Mouse (Mus musculus) heart, adult 2 months (tissue): ENCODE results near the gene Slc36a2. TPM values are rescaled to one million over a fixed set of nuclear protein-coding genes. Genes with fewer than 3 reads are reported as not detected.

Experiments
- DNase-seq, 2 experiments: peaks; one replicate each; pipeline ENCODE4 v3.0.0; 2021
- H3K27ac ChIP-seq: fragments of 200-600 bp; 2 replicates; pipeline ENCODE4 v1.8.1; 2022
- H3K27me3 ChIP-seq: fragments of 200-500 bp; 2 replicates; pipeline ENCODE4 v1.6.1; 2012; ENCODE audit warnings: mild to moderate bottlenecking, low read length, inconsistent platforms, mixed read lengths; ENCODE audit not compliant: control insufficient read depth, insufficient read depth
- H3K36me3 ChIP-seq: fragments of 200-500 bp; 2 replicates; pipeline ENCODE4 v1.6.1; 2012; ENCODE audit warnings: low read length, inconsistent platforms; ENCODE audit not compliant: control insufficient read depth, insufficient read depth
- H3K4me1 ChIP-seq: fragments of 200-500 bp; 2 replicates; pipeline ENCODE4 v1.6.1; 2011; ENCODE audit warnings: low read length; ENCODE audit not compliant: control insufficient read depth, insufficient read depth
- H3K4me3 ChIP-seq: fragments of 200-600 bp; 2 replicates; pipeline ENCODE4 v1.8.1; 2022
- H3K79me2 ChIP-seq: fragments of 200-500 bp; replicated peaks from 2 replicates; pipeline ENCODE4 v1.6.1; 2012; ENCODE audit warnings: mild to moderate bottlenecking, inconsistent platforms, low read length, moderate library complexity, mixed read lengths; ENCODE audit not compliant: control insufficient read depth, insufficient read depth
- H3K9ac ChIP-seq: fragments of 200-500 bp; 2 replicates; pipeline ENCODE4 v1.6.1; 2012; ENCODE audit warnings: low read depth, mild to moderate bottlenecking, control low read depth, inconsistent platforms, low read length, mixed read lengths
- CTCF ChIP-seq: fragments of 200-600 bp; IDR thresholded peaks from 2 replicates; pipeline ENCODE4 v1.8.1; 2022; ENCODE audit warnings: antibody characterized with exemption, mild to moderate bottlenecking, moderate library complexity
- EP300 ChIP-seq: fragments of 200-500 bp; IDR thresholded peaks from 2 replicates; pipeline ENCODE4 v1.6.1; 2011; ENCODE audit warnings: low read depth, low read length, control low read depth; ENCODE audit not compliant: insufficient read depth
- POLR2A ChIP-seq: fragments of 200-500 bp; IDR thresholded peaks from 2 replicates; pipeline ENCODE4 v1.6.1; 2011; ENCODE audit warnings: mild to moderate bottlenecking, low read depth, low read length, control low read depth; ENCODE audit not compliant: insufficient read depth
- WGBS: fragments of 180-500 bp; shearing (Covaris S2); methylation state at CpG from one replicate; pipeline ENCODE4 v1.1.7; 2018; 5-methylcytosine and 5-hydroxymethylcytosine counted together
- intact Hi-C: fragments of 180-260 bp; cut with DNase I; formaldehyde crosslinking; loops from one replicate; pipeline ENCODE4 v1.15.1; 2025
- polyA plus RNA-seq: library from polyadenylated mRNA; depleted of rRNA; stranded (reverse); fragments of >200 nt; gene quantifications from 2 replicates; pipeline ENCODE4 v1.2.3, GENCODE M21; 2012
- total RNA-seq, 2 experiments: library from RNA; stranded (reverse); gene quantifications; 2 replicates each; pipeline ENCODE4 v1.2.3; 2021

Gene Slc36a2
- total and polyA plus RNA-seq, 3 experiments: 10.6 to 70.1 (median 12.1) TPM

GRCm38 (mm10) chr11:55197740-55198510 is 13.0 kb upstream of the Slc36a2 start:
- intact Hi-C loops: no loop called here
- Histone ChIP-seq H3K27ac (no peak overlapping the region), H3K79me2 (no peaks in the 10 kb centered on the region), H3K4me3 (no peak overlapping the region), H3K4me1 (no peaks in the 10 kb centered on the region), H3K36me3 (no peaks in the 10 kb centered on the region), H3K27me3 (no peaks in the 10 kb centered on the region), H3K9ac (no peak overlapping the region)
- TF ChIP-seq CTCF (no peak), EP300 (no peak), POLR2A (no peak)
- 39% methylated on average over 8 of the region's 8 CpGs for WGBS
- no peak for DNase-seq

DNA sequence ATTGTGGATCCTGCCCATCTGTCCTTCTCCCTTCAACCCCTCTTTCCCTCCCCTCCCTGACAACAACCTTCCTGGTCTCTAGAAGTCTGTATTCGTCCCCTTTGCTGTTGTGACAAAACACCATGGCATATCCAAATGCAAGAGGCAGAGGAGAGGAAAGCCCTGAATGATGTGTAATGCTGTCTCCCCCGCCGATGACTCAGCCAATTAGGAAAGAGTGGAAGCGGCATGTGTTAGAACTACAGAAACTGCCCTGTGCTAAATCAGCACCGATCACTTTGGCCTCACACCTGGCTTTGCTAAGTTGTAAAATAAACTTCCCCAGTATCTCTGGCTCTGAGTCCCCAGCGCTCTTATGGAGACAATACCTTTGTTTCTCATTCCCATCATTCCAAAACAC is 12.2 kb upstream of the Slc36a2 start:
- Histone ChIP-seq H3K27me3 (no peaks in the 10 kb centered on the region), H3K36me3 (no peaks in the 10 kb centered on the region), H3K4me1 (no peaks in the 10 kb centered on the region), H3K79me2 (no peaks in the 10 kb centered on the region), H3K4me3 (no peak overlapping the region), H3K9ac (no peak overlapping the region), H3K27ac (no peak overlapping the region)
- no peak for TF ChIP-seq EP300
- TF ChIP-seq CTCF: no peak
- TF ChIP-seq POLR2A: no peak
- 61% methylated on average over 6 of the region's 6 CpGs for WGBS
- intact Hi-C loops: no loop called here
- no peak for DNase-seq

DNA sequence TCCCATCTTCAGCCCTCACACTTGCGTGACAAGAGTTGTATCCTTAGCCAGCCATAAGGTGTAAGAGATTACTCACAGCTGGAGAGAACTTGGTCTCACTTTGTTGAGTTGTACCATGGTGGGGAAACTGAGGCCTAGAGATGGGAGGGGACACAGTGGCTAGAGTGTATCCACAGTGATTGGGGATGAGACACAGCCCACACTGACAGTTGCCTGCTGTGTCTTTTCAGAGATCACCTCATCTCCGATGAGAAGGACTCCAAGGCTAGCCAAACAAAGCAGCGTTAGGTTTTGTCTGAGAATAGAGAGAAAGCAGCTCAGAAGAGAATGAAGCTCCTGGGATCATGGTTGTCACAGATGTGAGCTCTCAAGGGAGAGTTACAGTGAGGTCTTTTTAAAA is 5.3 kb upstream of the Slc36a2 start:
- TF ChIP-seq EP300 (no peak), POLR2A (no peak), CTCF (no peak)
- intact Hi-C loops: no loop called here

DNA sequence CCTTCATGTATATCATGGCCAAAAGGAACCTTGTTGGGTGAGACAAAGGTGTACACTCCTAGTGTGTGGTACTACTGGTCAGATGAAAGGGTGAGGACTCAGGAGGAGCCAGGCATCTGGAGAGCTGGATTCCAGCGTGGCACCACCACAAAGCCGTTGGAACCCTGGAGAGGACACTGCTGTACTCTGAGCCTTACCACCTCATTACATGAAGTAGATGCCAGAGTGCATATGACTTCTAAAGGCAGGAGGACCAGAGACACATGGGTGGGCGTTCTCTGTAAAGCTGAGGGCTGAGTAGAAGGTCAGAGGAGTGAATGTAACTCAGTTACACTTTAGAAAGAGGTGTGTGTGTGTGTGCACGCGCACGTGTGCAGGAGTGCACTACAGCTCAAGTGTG is 2.9 kb upstream of the Slc36a2 start:
- no peak overlapping the region for H3K4me3 ChIP-seq
- no peaks in the 10 kb centered on the region for H3K36me3 ChIP-seq
- no peak for TF ChIP-seq EP300
- no peak for TF ChIP-seq POLR2A
- TF ChIP-seq CTCF: no peak
- H3K9ac ChIP-seq: no peak overlapping the region
- no peaks in the 10 kb centered on the region for H3K79me2 ChIP-seq
- 74% methylated on average over 6 of the region's 6 CpGs for WGBS
- H3K27me3 ChIP-seq: no peaks in the 10 kb centered on the region
- intact Hi-C loops: no loop called here
- H3K4me1 ChIP-seq: peaks cover 4% of the 10 kb centered on the region
- H3K27ac ChIP-seq: peak overlapping the region; percentile 39
- no peak for DNase-seq

More for the DNA sequence above, 5.3 kb upstream of the Slc36a2 start:
- no peak for DNase-seq
- no peaks in the 10 kb centered on the region for H3K27me3 ChIP-seq
- 66% methylated on average over 3 of the region's 3 CpGs for WGBS
- H3K36me3 ChIP-seq: no peaks in the 10 kb centered on the region
- H3K79me2 ChIP-seq: no peaks in the 10 kb centered on the region
- H3K4me1 ChIP-seq: peaks cover 4% of the 10 kb centered on the region
- H3K27ac ChIP-seq: no peak overlapping the region
- no peak overlapping the region for H3K9ac ChIP-seq
- H3K4me3 ChIP-seq: no peak overlapping the region

DNA sequence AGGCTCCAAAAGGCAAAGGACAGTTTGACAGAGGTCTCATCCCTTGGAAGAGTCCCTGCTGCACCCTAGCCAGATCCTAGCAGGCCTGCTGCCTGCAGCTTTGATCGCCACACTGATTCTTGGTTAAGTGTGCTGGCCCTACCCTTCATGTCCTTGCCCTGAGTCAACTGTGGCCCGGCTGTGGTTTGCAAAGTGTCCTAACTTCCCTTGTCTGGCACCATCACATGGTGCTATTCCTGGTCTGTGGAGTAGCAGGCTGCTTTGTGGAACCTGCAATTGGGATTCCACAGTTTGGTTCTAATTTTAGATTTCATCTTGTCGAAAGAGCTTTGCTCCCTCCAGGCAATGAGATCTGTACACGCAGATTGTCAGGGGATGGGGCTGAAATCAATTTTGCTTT is 2.4 kb upstream of the Slc36a2 start:
- H3K4me1 ChIP-seq: peaks cover 4% of the 10 kb centered on the region
- intact Hi-C loops: no loop called here
- H3K4me3 ChIP-seq: no peak overlapping the region
- peak in 1 of 2 experiments; percentile 48 for DNase-seq
- 48% methylated on average over 4 of the region's 4 CpGs for WGBS
- H3K9ac ChIP-seq: no peak overlapping the region
- peak overlapping the region; percentile 55 for H3K27ac ChIP-seq
- TF ChIP-seq CTCF: no peak
- 0 out of 2 replicates have a peak, but pooled peaks have one; percentile 14 for TF ChIP-seq POLR2A
- peak; percentile 66; the same call in 1 of the 2 replicates for TF ChIP-seq EP300
- H3K79me2 ChIP-seq: no peaks in the 10 kb centered on the region
- no peaks in the 10 kb centered on the region for H3K36me3 ChIP-seq
- H3K27me3 ChIP-seq: no peaks in the 10 kb centered on the region

DNA sequence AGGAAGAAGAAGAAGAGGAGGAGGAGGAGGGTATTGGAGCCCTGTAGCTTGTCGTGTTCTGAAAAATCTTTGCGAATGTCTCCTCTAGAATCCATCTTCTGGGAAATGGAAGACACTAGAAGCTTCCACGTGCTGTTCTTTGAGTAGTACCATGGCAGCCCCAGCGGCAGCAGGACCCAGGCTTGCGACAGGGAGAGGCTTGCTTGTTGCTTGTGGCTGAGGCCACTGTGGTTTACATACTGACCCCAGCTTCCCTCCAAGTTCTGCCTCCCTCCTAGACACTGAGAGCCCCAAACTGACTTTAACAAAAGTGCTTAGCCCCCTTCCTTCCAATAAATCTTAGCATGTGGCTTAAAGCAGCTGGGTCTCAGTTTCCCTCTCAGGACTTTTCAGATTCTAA is 631 bp downstream of the Slc36a2 start:
- H3K27ac ChIP-seq: no peak overlapping the region
- no peak overlapping the region for H3K4me3 ChIP-seq
- intact Hi-C loops: no loop called here
- WGBS: 83% methylated on average over 5 of the region's 5 CpGs
- TF ChIP-seq POLR2A (no peak), CTCF (no peak), EP300 (no peak)
- no peaks in the 10 kb centered on the region for H3K36me3 ChIP-seq
- no peak for DNase-seq
- no peak overlapping the region for H3K9ac ChIP-seq
- H3K27me3 ChIP-seq: no peaks in the 10 kb centered on the region
- H3K4me1 ChIP-seq: peaks cover 4% of the 10 kb centered on the region
- H3K79me2 ChIP-seq: no peaks in the 10 kb centered on the region
